Mouse (Mus musculus) lung, adult 2 months (tissue): ENCODE results near the gene Zbtb16. TPM values are rescaled to one million over a fixed set of nuclear protein-coding genes. Genes with fewer than 3 reads are reported as not detected.

ENCODE experiments used
- DNase-seq: peaks from one replicate; pipeline ENCODE4 v3.0.0; 2022
- H3K4me1 ChIP-seq: fragments of 200-500 bp; 2 replicates; pipeline ENCODE4 v1.6.1; 2011; ENCODE audit warnings: low read length; ENCODE audit not compliant: control insufficient read depth, insufficient read depth
- H3K4me3 ChIP-seq: fragments of 200-500 bp; replicated peaks from 2 replicates; pipeline ENCODE3; 2011; ENCODE audit warnings: low read depth, mild to moderate bottlenecking, control low read depth, low read length; ENCODE audit errors: extremely low read depth
- CTCF ChIP-seq: fragments of 200-500 bp; IDR thresholded peaks from 2 replicates; pipeline ENCODE4 v1.5.1; 2011; ENCODE audit warnings: mild to moderate bottlenecking, low read length, control low read depth; ENCODE audit not compliant: insufficient read depth
- POLR2A ChIP-seq: fragments of 200-500 bp; IDR thresholded peaks from 2 replicates; pipeline ENCODE4 v1.6.1; 2011; ENCODE audit warnings: low read depth, mild to moderate bottlenecking, control low read depth, low read length, borderline replicate concordance; ENCODE audit errors: extremely low read depth
- WGBS: fragments of 180-500 bp; shearing (Covaris S2); methylation state at CpG from one replicate; pipeline ENCODE4 v1.1.7; 2018; 5-methylcytosine and 5-hydroxymethylcytosine counted together
- polyA plus RNA-seq: library from polyadenylated mRNA; depleted of rRNA; stranded (reverse); fragments of >200 nt; gene quantifications from 2 replicates; pipeline ENCODE4 v1.2.3, GENCODE M21; 2012

Zbtb16 gene
- polyA plus RNA-seq, 1 experiment: 16.0 TPM

DNA sequence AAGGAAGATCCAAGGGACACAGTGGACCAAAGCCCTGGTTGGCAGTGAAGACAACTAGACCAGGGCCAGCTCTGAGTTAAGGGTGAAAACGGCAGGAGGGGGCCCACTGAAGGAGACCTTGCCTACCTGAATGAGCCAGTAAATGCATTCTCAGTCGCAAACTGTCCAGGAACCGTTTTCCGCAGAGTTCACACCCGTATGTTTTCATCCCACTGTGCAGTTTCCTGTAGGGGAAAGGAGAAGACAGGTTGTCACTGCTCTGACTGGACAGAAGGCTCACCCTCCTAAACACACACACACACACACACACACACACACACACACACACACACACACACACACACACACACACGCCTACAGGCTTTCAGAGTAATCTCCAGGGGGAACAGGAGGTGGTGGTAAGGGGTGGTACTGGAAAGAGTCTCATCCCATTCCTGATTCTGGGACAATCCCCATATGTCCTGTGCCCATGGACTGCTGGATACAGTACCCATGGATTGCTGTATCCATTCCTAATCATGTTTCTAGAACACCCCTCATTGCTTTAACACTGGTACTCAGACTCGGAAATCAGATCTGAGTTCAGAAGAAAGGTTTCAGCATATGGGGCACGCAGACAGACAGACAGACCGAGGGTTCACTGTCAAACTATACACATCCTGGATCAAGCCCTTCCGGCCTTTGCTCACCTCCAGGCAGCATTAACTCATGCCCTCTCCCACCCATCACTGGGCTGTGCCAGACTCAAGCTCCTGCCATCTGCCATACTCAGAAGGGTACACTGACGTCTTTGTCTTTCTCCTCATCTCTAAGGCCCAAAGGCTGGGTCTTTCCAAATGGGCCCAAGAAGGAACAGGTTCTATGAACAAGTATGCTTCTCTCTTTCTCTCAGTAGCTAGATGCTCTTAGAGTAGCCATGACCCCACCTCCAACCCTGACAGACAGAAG lies 92.4 kb downstream of the Zbtb16 start:
- 83% methylated on average over 11 of the region's 11 CpGs for whole genome bisulfite sequencing
- DNase-seq: no peak
- Histone ChIP-seq H3K4me3 (no peak overlapping the region), H3K4me1 (peaks cover 50% of the 10 kb centered on the region)
- no peak for TF ChIP-seq CTCF
- TF ChIP-seq POLR2A: no peak

DNA sequence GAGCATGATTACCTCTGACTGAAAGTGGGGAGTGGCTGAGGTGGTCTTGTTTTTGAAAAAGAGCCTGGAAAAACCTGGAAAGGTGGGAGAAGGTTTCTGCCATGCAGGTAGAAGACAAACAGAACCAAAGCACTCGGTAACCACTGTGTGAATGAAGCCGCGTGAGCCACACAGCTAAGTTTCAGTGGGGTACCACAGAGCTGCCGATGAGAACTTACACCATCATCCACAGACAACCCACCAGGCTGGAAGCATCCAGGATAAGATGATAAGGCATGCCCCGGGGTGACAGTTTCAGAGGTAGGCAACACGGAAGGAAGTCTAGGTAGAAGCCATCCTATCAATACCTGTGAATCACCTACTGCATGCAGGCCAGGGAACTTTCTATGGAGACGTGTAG lies 93.9 kb downstream of the Zbtb16 start:
- no peak for TF ChIP-seq CTCF
- TF ChIP-seq POLR2A: no peak
- H3K4me1 ChIP-seq: peaks cover 57% of the 10 kb centered on the region
- H3K4me3 ChIP-seq: no peak overlapping the region
- 91% methylated on average over 7 of the region's 7 CpGs for WGBS
- no peak for DNase-seq

DNA sequence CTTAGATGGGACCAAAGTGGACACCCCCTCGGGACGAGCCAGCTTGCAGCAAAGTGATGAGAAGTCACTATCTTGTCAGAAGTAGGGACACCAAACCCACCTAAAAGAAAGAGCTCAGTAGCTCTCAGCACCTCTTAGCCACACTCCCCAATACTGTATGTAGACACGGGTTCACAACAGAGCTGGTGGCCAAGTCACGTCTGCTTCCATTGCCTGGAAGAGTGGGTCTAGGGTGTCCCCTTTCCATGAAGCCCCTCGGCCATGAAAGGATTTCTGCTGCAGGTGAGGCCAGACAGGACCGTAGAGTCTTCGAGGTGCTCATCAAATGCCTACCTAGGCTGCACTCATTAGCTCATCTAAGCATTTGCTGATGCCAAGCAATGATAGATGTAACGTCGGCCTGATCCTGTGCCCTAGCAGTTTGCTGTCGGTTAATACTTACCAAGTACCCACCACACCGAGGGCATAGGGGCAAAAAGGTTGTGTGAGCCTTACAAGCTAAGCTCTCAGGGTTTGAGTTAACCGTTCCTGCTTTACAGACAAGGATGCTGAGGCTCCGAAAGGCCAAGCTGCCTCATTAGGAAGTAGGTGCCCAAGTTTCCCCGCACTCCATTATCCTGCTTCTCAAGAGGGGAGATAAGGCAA lies 94.5 kb downstream of the Zbtb16 start:
- Histone ChIP-seq H3K4me1 (peaks cover 57% of the 10 kb centered on the region), H3K4me3 (no peak overlapping the region)
- no peak for TF ChIP-seq POLR2A
- no peak for TF ChIP-seq CTCF
- WGBS: 94% methylated on average over 14 of the region's 14 CpGs
- no peak for DNase-seq

DNA sequence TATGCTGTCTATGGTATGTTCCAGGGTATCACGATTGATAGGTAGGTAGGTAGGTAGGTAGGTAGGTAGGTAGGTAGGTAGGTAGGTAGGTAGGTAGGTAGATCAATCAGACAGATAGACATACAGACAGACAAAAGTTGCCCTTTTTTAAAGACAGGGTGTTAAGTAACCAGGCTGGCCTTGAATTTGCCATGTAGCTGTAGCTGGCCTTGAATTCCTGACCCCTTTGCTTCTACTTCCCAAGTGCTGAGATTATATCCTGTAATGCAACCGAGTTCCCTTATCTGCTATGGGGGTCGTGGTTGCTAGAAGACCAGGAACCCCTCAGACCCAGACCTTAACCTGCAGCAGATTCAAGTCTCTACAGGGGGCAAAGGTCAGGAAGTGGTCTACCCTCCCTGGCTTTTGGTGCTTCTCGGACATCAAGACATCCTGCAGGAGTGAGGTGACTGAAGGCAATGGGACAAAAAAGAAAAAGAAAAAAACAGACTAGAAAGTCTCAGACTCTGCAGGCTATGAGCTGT lies 95.2 kb downstream of the Zbtb16 start:
- Histone ChIP-seq H3K4me3 (no peak overlapping the region), H3K4me1 (peaks cover 56% of the 10 kb centered on the region)
- no peak for DNase-seq
- WGBS: 49% methylated on average over 4 of the region's 4 CpGs
- no peak for TF ChIP-seq POLR2A
- no peak for TF ChIP-seq CTCF

DNA sequence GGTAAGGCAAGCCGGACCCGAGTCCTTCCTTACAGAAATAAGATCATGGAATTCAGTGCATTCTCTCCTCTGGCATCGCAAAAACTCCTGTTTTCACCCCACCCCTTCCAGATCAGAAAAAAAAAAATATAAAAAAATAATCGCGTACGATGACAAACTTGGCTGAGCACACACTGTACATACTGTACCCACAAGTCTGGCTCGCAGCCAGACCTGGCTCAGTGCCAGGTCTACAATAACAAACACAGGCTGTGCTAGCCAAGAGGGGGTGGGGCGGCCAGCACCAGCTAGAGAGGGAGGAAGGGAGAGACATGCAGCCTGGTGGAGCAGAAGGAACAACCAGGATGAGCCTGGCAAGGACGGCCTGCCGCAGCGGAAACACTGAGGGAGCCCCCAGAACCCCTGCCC lies 95.9 kb downstream of the Zbtb16 start:
- TF ChIP-seq POLR2A (peak; percentile 59; the same call in 1 of the 2 replicates), CTCF (no peak)
- under 1% methylated on average over 11 of the region's 11 CpGs for WGBS
- Histone ChIP-seq H3K4me3 (peak overlapping the region; percentile 41), H3K4me1 (peaks cover 56% of the 10 kb centered on the region)
- peak; percentile 94 for DNase-seq

DNA sequence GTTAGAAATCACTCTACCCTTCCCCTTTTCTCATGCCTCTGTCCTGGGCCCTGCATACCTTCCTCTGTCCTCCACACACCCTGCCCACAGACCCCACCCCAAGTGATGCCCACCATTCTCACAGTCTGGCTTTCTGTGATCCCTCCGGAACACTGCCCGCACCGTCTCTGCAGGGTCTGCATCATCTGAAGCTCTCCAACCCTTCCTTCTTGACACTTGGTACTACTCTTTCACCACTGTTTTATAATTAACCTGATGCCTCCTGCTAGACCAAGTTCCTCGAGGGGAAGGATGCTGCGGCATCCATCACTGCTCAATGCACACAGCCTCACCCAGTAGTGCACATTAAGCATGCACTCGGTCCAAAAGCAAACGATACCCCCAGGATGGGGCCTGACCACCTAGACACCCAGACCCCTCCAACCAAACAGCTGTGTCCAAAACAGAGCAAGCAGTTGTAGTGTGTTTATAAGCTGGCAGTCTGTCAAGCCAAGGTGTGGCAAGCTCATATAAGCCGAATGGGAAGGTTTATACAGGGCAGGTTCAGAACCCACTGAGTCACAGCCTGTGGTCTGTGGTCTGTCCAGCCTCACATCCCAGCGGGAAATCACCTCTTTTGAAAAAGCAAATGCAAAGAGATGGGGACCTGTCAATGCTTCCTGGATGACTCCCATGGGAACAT lies 97.1 kb downstream of the Zbtb16 start:
- 77% methylated on average over 9 of the region's 9 CpGs for WGBS
- DNase-seq: no peak
- Histone ChIP-seq H3K4me3 (no peak overlapping the region), H3K4me1 (peaks cover 53% of the 10 kb centered on the region)
- TF ChIP-seq CTCF (no peak), POLR2A (0 out of 2 replicates have a peak, but pooled peaks have one; percentile 4)

DNA sequence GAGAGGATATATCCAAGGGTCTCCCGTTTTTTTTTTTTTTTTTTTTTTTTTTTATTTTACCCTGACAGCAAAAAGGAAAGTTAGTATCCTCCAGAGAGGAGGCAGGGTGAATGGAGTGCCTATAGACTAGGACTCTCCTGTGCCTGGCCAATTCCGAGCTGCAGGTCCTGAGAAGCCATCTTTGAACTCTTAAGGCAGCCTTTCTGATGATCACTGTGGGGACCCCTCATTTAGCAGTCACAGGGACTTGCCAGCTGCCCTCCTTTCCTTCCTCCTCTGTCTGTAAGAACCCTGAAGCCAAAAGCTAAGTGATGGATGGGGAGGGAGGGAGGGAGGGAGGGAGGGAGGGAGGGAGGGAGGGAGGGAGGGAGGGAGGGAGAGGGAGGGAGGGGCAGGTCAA lies 98.1 kb downstream of the Zbtb16 start:
- no peak for DNase-seq
- Histone ChIP-seq H3K4me1 (peaks cover 56% of the 10 kb centered on the region), H3K4me3 (no peak overlapping the region)
- TF ChIP-seq CTCF (no peak), POLR2A (no peak)
- 37% methylated on average over 2 of the region's 2 CpGs for WGBS

DNA sequence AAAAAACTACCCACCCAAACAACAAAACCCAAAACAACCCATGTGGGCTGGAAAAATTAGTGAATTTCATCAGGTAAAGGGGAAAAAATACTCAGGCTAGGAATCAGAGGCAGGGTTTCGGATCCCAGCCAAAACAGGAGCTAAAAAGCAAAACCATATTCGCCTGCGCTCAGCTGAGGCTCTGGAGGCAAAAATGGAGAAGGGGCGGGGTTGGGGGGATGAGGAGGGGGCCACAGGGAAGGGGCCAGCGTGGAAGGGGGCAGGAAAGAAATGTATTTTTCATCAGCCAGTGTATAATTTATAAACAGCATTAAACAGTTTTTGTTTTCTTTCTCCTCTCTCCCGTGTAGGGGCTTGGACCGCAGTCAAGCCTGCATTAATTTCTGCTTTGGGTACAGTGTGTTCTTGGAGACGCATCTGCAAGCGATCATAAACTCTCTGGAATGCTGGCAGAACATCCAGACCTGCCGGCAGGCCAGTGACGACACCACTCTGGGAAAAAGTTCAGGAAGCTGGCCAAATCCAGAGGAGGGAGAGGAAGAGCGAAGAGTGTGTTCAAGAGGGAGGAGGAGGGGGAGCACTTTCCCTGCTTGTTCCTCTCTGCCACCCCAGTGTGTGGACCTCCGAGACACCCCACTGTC lies 98.7 kb downstream of the Zbtb16 start:
- Histone ChIP-seq H3K4me1 (peaks cover 62% of the 10 kb centered on the region), H3K4me3 (no peak overlapping the region)
- peak; percentile 85 for DNase-seq
- TF ChIP-seq POLR2A (peak; percentile 38; the same call in 1 of the 2 replicates), CTCF (no peak)
- 18% methylated on average over 13 of the region's 13 CpGs for WGBS
